Mouse (Mus musculus) kidney, adult 9 months (tissue): ENCODE measurements at regions not wholly inside any gene's neighbourhood (a gene's known extent, or its start where the extent isn't known, plus 50 kb on each side); places are given as distances from the start of the nearest gene placed in this dataset.

Experiments
- DNase-seq: peaks from one replicate; pipeline ENCODE4 v3.0.0; 2022

GRCm38 (mm10) chr12:107724467-107724866 lies 236.0 kb downstream of the 3110018I06Rik start:
- DNase-seq = no peak

- DNase-seq = no peak
Measured at GRCm38 (mm10) chr12:107728865-107729264, 240.4 kb downstream of the 3110018I06Rik start.

GRCm38 (mm10) chr12:107729301-107729700 lies 240.9 kb downstream of the 3110018I06Rik start:
- no peak for DNase-seq

- DNase-seq = no peak
Measured at GRCm38 (mm10) chr12:107730940-107731339, 242.5 kb downstream of the 3110018I06Rik start.

GRCm38 (mm10) chr12:107734536-107734935 lies 246.1 kb downstream of the 3110018I06Rik start:
- DNase-seq = no peak

GRCm38 (mm10) chr12:107742641-107743040 lies 254.2 kb downstream of the 3110018I06Rik start:
- DNase-seq = no peak

- DNase-seq = no peak
Measured at GRCm38 (mm10) chr12:107744822-107745221, 256.4 kb downstream of the 3110018I06Rik start.

GRCm38 (mm10) chr12:107748481-107749380 lies 254.7 kb downstream of the Bcl11b start:
- no peak for DNase-seq

GRCm38 (mm10) chr12:107749381-107750085 lies 253.9 kb downstream of the Bcl11b start:
- no peak for DNase-seq

- no peak for DNase-seq
Measured at GRCm38 (mm10) chr12:107750285-107750927, 253.0 kb downstream of the Bcl11b start.

GRCm38 (mm10) chr12:107752126-107752525 lies 251.3 kb downstream of the Bcl11b start:
- no peak for DNase-seq

- no peak for DNase-seq
Measured at GRCm38 (mm10) chr12:107752587-107752986, 250.8 kb downstream of the Bcl11b start.

GRCm38 (mm10) chr12:107753022-107753421 lies 250.4 kb downstream of the Bcl11b start:
- no peak for DNase-seq

GRCm38 (mm10) chr12:107753536-107753935 lies 249.9 kb downstream of the Bcl11b start:
- no peak for DNase-seq

GRCm38 (mm10) chr12:107754885-107755284 lies 248.5 kb downstream of the Bcl11b start:
- no peak for DNase-seq

GRCm38 (mm10) chr12:107755820-107756517 lies 247.4 kb downstream of the Bcl11b start:
- DNase-seq = no peak

GRCm38 (mm10) chr12:107757184-107757583 lies 246.2 kb downstream of the Bcl11b start:
- no peak for DNase-seq

- DNase-seq = no peak
Measured at GRCm38 (mm10) chr12:107757996-107758791, 245.2 kb downstream of the Bcl11b start.

GRCm38 (mm10) chr12:107759291-107759690 lies 244.1 kb downstream of the Bcl11b start:
- no peak for DNase-seq

GRCm38 (mm10) chr12:107759911-107760310 lies 243.5 kb downstream of the Bcl11b start:
- DNase-seq = no peak

GRCm38 (mm10) chr12:107762140-107762539 lies 241.3 kb downstream of the Bcl11b start:
- no peak for DNase-seq
